ENCODE assay signal across 17 mouse cellular contexts in genomic region chr17:46747234-46747633, GRCm38 (mm10). TPM values are rescaled to one million over a fixed set of nuclear protein-coding genes. Genes with fewer than 3 reads are reported as not detected.
"Had no signal": no experiment of that assay in that cellular context is flagged by ENCODE, and none has a peak within 500 bp of the region (broad histone marks: within the 10 kb centered on the region; RNA-seq: fewer than 3 reads in every experiment).

No protein-coding gene starts in this region.

- H3K9me3 ChIP-seq: intestine, embryonic 15.5 days; kidney, embryonic 15.5 days; limb, embryonic 10.5 days; limb, embryonic 13.5 days; liver, embryonic 12.5 days; liver, embryonic 15.5 days; lung, embryonic 15.5 days; midbrain, embryonic 12.5 days; midbrain, embryonic 15.5 days had no signal

- H3K4me3 ChIP-seq: intestine, embryonic 15.5 days; kidney, embryonic 15.5 days; limb, embryonic 10.5 days; limb, embryonic 13.5 days; liver, embryonic 12.5 days; liver, embryonic 15.5 days; lung, embryonic 15.5 days; midbrain, embryonic 12.5 days; midbrain, embryonic 15.5 days had no signal

- H3K27me3 ChIP-seq: intestine, embryonic 15.5 days; kidney, embryonic 15.5 days; limb, embryonic 13.5 days; liver, embryonic 12.5 days; liver, embryonic 15.5 days; lung, embryonic 15.5 days; midbrain, embryonic 12.5 days; midbrain, embryonic 15.5 days had no signal

- ATAC-seq: intestine, embryonic 15.5 days; liver, embryonic 12.5 days; midbrain, embryonic 15.5 days had no signal

- H3K27ac ChIP-seq: intestine, embryonic 15.5 days; kidney, embryonic 15.5 days; limb, embryonic 10.5 days; limb, embryonic 13.5 days; liver, embryonic 12.5 days; liver, embryonic 15.5 days; lung, embryonic 15.5 days; midbrain, embryonic 12.5 days; midbrain, embryonic 15.5 days had no signal

- DNase-seq: kidney, adult 11 months; kidney, adult 8-10 months; kidney, postnatal 10 days; lung, postnatal 10 days; thymus, adult 18-20 months; thymus, postnatal 36 days had no signal

- H3K4me2 ChIP-seq: intestine, embryonic 15.5 days; kidney, embryonic 15.5 days; limb, embryonic 13.5 days; liver, embryonic 12.5 days; liver, embryonic 15.5 days; lung, embryonic 15.5 days; midbrain, embryonic 12.5 days; midbrain, embryonic 15.5 days had no signal

- H3K9ac ChIP-seq: intestine, embryonic 15.5 days; kidney, embryonic 15.5 days; limb, embryonic 13.5 days; liver, embryonic 12.5 days; liver, embryonic 15.5 days; lung, embryonic 15.5 days; midbrain, embryonic 12.5 days; midbrain, embryonic 15.5 days had no signal

RNA-seq across cellular contexts. Expression of gene Ptcra, which starts 16.3 kb away (rescaled TPM):
- total RNA-seq: left cerebral cortex, postnatal 25 days had no signal
- polyA plus RNA-seq: small intestine, adult 2 months had no signal
